Mouse (Mus musculus) spleen, adult 18-20 months (tissue): ENCODE data around the gene Sertad1.

Experiments used
- DNase-seq, 2 experiments: peaks; one replicate each; pipeline ENCODE4 v3.0.0; 2022; ENCODE audit warnings: mixed read lengths in 2 of 2

The Sertad1 gene

DNA sequence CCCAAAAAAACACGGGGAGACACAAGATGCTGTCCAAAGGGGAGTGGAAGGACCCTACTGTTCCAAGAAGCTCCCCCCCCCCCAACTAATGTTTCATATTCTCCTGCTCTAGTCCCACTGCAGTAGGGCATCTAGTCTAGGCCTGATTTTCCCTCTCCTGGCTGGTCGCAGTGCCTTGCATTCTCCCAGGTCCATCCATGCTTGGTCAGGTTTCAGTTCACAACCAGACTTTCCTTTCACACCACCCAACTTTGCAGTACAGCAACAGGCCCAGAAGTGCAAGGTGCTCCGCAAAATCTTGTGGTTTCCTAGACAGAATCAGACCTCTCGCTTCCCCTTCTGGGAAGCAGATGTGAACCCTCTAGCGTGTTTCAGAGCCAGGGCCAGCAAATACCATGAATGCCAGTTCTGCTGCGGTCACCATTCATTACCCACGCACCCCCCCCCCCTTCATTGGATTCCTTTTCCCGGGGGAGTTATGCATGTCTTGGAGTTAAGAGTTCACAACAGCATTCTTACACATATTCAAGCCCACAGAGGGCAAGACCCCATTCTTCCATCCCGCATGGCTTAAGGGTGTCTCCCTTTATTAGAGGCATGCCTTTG, 20.2 kb downstream of the Sertad1 start:
- DNase-seq: no peak

GRCm38 (mm10) chr7:27507711-27508647, 21.3 kb downstream of the Sertad1 start:
- peak; percentile 100 for DNase-seq

- peak; percentile 54 to 63 for DNase-seq
These were observed 21.9 kb downstream of the Sertad1 start for GRCm38 (mm10) chr7:27508648-27509005.

- no peak for DNase-seq
These were observed 24.1 kb downstream of the Sertad1 start for GRCm38 (mm10) chr7:27510809-27511208.

DNA sequence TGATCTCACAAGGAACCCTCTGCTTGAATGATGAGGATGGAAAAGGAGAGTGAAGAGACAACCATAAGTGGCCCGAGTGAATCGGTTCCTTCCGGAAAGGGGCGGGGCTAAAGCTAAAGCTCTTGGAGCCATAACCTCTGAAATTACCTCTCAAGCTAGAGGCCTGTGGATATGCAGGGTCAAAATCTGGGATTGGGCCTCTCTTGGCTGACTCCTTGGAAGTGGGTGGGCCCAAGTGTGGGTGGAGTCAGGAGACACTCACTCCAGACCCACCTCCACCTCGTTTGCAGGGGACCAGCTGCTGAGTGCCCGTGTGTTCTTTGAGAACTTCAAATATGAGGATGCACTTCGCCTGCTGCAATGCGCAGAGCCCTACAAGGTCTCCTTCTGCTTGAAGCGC, 28.3 kb downstream of the Sertad1 start:
- no peak for DNase-seq

DNA sequence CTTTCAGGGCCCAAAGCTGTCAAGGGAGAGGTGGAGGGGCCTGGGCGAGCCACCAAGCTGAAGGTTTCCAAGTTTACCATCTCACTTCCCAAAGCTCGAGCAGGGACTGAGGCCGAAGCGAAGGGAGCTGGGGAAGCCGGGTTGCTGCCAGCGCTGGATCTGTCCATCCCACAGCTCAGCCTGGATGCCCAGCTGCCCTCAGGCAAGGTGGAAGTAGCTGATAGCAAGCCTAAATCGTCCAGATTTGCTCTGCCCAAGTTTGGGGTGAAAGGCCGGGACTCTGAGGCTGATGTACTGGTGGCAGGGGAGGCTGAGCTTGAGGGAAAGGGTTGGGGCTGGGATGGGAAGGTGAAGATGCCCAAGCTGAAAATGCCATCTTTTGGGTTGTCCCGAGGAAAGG, 31.6 kb downstream of the Sertad1 start:
- DNase-seq: no peak

- no peak for DNase-seq
These were observed 33.4 kb downstream of the Sertad1 start for GRCm38 (mm10) chr7:27520104-27520503.

DNA sequence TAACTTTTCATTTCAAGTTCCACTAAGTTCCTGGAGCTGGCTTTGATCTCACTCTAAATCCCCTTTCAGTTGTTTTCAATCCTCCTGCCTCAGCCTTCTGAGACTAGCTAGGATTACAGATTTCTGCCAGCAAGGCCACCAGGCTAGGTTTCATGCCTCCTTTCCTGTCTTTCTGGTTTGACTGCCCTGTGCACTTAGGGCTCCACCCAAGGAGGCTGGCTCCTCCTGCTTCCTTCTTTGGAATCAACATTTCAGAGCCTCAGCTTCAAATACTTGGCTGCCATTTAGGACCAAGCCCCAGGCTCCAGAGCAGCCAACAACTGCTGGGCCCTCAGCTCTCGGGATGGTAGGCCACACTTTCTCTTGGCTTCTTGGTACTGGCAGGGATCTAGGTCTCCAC, 33.9 kb downstream of the Sertad1 start:
- no peak for DNase-seq

- DNase-seq: no peak
These were observed 36.3 kb downstream of the Sertad1 start, which contains the start of gene Hipk4 for GRCm38 (mm10) chr7:27522967-27523366. Gene Hipk4 (plus strand): TSS chr7:27523267.

GRCm38 (mm10) chr7:27523805-27524204, 37.1 kb downstream of the Sertad1 start:
- no peak for DNase-seq

- peak; percentile 32 to 76 for DNase-seq
These were observed 39.5 kb downstream of the Sertad1 start for GRCm38 (mm10) chr7:27526039-27526827.

GRCm38 (mm10) chr7:27529070-27529469, 42.4 kb downstream of the Sertad1 start:
- no peak for DNase-seq

- DNase-seq: no peak
These were observed 44.2 kb downstream of the Sertad1 start for GRCm38 (mm10) chr7:27530937-27531336.

DNA sequence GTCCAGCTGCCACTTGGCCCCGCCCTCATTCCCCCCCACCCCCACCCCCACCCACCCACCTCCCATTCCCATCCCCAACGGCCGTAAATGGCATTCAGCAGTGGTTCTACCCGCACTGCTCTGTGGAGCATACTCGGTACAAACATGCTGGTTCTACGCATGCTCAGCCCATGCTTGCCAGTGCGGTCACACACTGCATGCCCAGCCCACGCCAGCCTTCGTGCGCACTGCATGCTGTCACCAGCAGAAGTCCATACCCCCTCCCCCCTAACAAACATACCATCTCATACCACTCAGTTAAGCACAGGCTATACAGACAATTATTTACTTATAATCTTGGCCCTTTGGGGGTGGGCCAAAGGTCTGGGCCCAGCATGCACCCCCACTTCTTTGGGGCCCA, 45.0 kb downstream of the Sertad1 start:
- DNase-seq: no peak

- DNase-seq: no peak
These were observed 45.9 kb downstream of the Sertad1 start for GRCm38 (mm10) chr7:27532480-27533050.

GRCm38 (mm10) chr7:27535386-27535785, 48.7 kb downstream of the Sertad1 start:
- no peak for DNase-seq

GRCm38 (mm10) chr7:27536618-27537017, 49.9 kb downstream of the Sertad1 start:
- DNase-seq: no peak

GRCm38 (mm10) chr7:27537998-27538397, 51.3 kb downstream of the Sertad1 start:
- no peak for DNase-seq

DNA sequence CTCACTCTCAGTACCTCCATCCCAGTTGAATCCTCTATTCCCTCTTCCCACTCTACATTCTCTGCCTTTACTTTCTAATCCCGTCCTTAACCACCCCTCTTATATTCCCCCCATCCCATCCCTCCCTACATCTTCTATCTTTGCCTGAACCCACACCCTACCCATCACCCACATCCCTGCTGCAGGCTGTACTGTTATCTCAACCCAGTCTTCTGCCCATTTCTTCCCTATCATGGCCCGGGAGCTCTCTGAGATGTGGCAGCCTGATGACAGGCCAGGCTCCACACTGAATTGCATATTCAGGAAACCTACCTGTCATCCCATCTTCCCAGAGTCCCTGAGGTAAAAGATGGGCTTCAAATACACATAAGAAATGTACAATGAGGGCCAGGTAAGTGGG, 52.1 kb downstream of the Sertad1 start:
- no peak for DNase-seq
